Mouse (Mus musculus) megakaryocyte-erythroid progenitor cell, adult 5-6 weeks (primary cell): ENCODE results near the gene Zranb1. TPM values are rescaled to one million over a fixed set of nuclear protein-coding genes. Genes with fewer than 3 reads are reported as not detected.

ENCODE experiments used
- ATAC-seq: replicated peaks from 2 replicates; pipeline ENCODE4 v1.8.0; 2016; ENCODE audit warnings: mild to moderate bottlenecking, inconsistent platforms; ENCODE audit not compliant: severe bottlenecking, poor library complexity, low FRiP score, low TSS enrichment
- total RNA-seq, 2 experiments: library from RNA; stranded (forward) in 1 of 2; stranded (reverse) in 1 of 2; fragments of 200-1000, 215-1000 nt in 1 of 2; fragments of >200 nt in 1 of 2; fragmentation: Nextera tagmentation in 1 of 2; gene quantifications; 2 replicates each; pipeline ENCODE4 v1.2.3; 2014 to 2017

Gene Zranb1
- total RNA-seq, 2 experiments from 2014 or later, result 26.6 to 53.5 TPM

GRCm38 (mm10) chr7:133024694-133025093, 93.8 kb downstream of the Zranb1 start:
- no peak for ATAC-seq

- no peak for ATAC-seq
These were observed 97.0 kb downstream of the Zranb1 start for GRCm38 (mm10) chr7:133027930-133028329.

GRCm38 (mm10) chr7:133029004-133029403, 98.1 kb downstream of the Zranb1 start:
- ATAC-seq, result no peak

GRCm38 (mm10) chr7:133029496-133030047, 98.6 kb downstream of the Zranb1 start:
- no peak; the same call in 1 of the 2 replicates for ATAC-seq

- ATAC-seq, result peak; percentile 73
These were observed 101.8 kb downstream of the Zranb1 start for GRCm38 (mm10) chr7:133032589-133033203.

- ATAC-seq, result no peak
These were observed 105.0 kb downstream of the Zranb1 start for GRCm38 (mm10) chr7:133035901-133036300.

Other genes with a start within 250 kb of the Zranb1 start
- 47.0 and 61.6 TPM in 2 replicates for gene Fam53b, start 117.3 kb upstream of the Zranb1 start, total RNA-seq (2014; fragmentation: Nextera tagmentation)
- 11.5 and 21.2 TPM in 2 replicates for gene Fam53b, start 117.3 kb upstream of the Zranb1 start, total RNA-seq (2017)
- gene Eef1akmt2, start 78.5 kb upstream of the Zranb1 start, total RNA-seq (2014; fragmentation: Nextera tagmentation), result 23.3 and 40.6 TPM in 2 replicates
- 31.8 and 80.4 TPM in 2 replicates for gene Eef1akmt2, start 78.5 kb upstream of the Zranb1 start, total RNA-seq (2017)
- gene Abraxas2, start 71.9 kb upstream of the Zranb1 start, total RNA-seq (2014; fragmentation: Nextera tagmentation), result 26.6 and 38.7 TPM in 2 replicates
- gene Abraxas2, start 71.9 kb upstream of the Zranb1 start, total RNA-seq (2017), result 24.3 and 35.7 TPM in 2 replicates
- gene Fgfr2, start 192.2 kb downstream of the Zranb1 start, total RNA-seq (2014; fragmentation: Nextera tagmentation), result not detected in 2 replicates
- gene Fgfr2, start 192.2 kb downstream of the Zranb1 start, total RNA-seq (2017), result not detected in 2 replicates
- gene Ctbp2, start 193.2 kb downstream of the Zranb1 start, total RNA-seq (2014; fragmentation: Nextera tagmentation), result 15.2 and 23.9 TPM in 2 replicates
- gene Ctbp2, start 193.2 kb downstream of the Zranb1 start, total RNA-seq (2017), result 22.0 and 44.7 TPM in 2 replicates